Mouse (Mus musculus) heart, embryonic 13.5 days (tissue): ENCODE measurements around the gene BC004004. TPM values are rescaled to one million over a fixed set of nuclear protein-coding genes. Genes with fewer than 3 reads are reported as not detected.

Source experiments
- ATAC-seq: fragments of 200-750 bp; cut with Nextera tagmentation; 2 replicates; pipeline ENCODE4 v1.8.0; 2017; ENCODE audit warnings: moderate TSS enrichment; ENCODE audit not compliant: insufficient number of reproducible peaks, low FRiP score, low TSS enrichment; ENCODE audit errors: extremely low read depth
- H3K27ac ChIP-seq: fragments of 300-500 bp; sonication (generic); replicated peaks from 2 replicates; pipeline ENCODE4 v1.5.1; 2015; ENCODE audit warnings: moderate library complexity, mild to moderate bottlenecking, inconsistent platforms
- H3K27me3 ChIP-seq: fragments of 300-500 bp; sonication (generic); replicated peaks from 2 replicates; pipeline ENCODE4 v1.6.1; 2015; ENCODE audit warnings: mild to moderate bottlenecking, inconsistent platforms
- H3K36me3 ChIP-seq: fragments of 300-500 bp; sonication (generic); 2 replicates; pipeline ENCODE4 v1.6.1; 2015; ENCODE audit warnings: mild to moderate bottlenecking, inconsistent platforms
- H3K4me1 ChIP-seq: fragments of 300-500 bp; sonication (generic); 2 replicates; pipeline ENCODE4 v1.6.1; 2015; ENCODE audit warnings: inconsistent platforms
- H3K4me2 ChIP-seq: fragments of 300-500 bp; sonication (generic); 2 replicates; pipeline ENCODE4 v1.6.1; 2015; ENCODE audit warnings: inconsistent platforms, mild to moderate bottlenecking, moderate library complexity
- H3K4me3 ChIP-seq: fragments of 300-500 bp; sonication (generic); 2 replicates; pipeline ENCODE4 v1.5.1; 2015; ENCODE audit warnings: moderate library complexity, mild to moderate bottlenecking, inconsistent platforms
- H3K9ac ChIP-seq: fragments of 300-500 bp; sonication (generic); 2 replicates; pipeline ENCODE4 v1.6.1; 2015; ENCODE audit warnings: inconsistent platforms, mild to moderate bottlenecking, moderate library complexity
- H3K9me3 ChIP-seq: fragments of 300-500 bp; sonication (generic); 2 replicates; pipeline ENCODE4 v1.6.1; 2016; ENCODE audit warnings: inconsistent platforms
- WGBS: fragments of 180-500 bp; shearing (Covaris S2); methylation state at CpG from one replicate; pipeline ENCODE4 v1.1.7; 2015; ENCODE audit warnings: mixed read lengths; 5-methylcytosine and 5-hydroxymethylcytosine counted together
- polyA plus RNA-seq: library from polyadenylated mRNA; unstranded; fragments of >200 nt; fragmentation: Nextera tagmentation; extraction: Ambion mirVana; gene quantifications from 2 replicates; pipeline ENCODE4 v1.2.1, GENCODE M21; 2015

BC004004 gene
- polyA plus RNA-seq, 1 experiment from 2014 or later, result 85.0 TPM

DNA sequence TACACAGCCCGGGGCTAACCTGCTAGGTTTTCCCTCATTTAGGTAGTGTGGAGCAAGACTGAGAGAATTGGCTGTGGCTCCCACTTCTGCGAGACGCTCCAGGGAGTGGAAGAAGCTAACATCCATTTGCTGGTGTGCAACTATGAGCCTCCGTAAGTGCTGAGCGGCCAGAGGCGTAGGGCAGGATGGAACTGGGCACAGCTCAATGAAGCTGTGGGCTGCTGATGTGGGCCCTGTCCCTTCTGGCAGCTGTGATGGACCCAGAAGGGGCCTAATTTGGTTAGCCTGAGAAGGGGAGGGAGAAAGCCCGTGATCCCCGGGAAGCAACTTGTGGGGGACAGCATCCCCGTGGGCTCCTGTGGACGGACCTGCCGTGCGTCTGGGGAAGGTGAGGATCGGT is 57.2 kb downstream of the BC004004 start:
- peaks cover 38% of the 10 kb centered on the region for H3K4me1 ChIP-seq
- H3K9ac ChIP-seq, result no peak overlapping the region
- no peak overlapping the region; the same call in 1 of the 2 replicates for H3K4me2 ChIP-seq
- ATAC-seq, result no peak
- no peak overlapping the region for H3K27ac ChIP-seq
- peaks cover 51% of the 10 kb centered on the region for H3K27me3 ChIP-seq
- H3K36me3 ChIP-seq, result peaks cover 13% of the 10 kb centered on the region
- WGBS, result 65% methylated on average over 13 of the region's 13 CpGs
- no peak overlapping the region for H3K4me3 ChIP-seq
- H3K9me3 ChIP-seq, result no peaks in the 10 kb centered on the region

DNA sequence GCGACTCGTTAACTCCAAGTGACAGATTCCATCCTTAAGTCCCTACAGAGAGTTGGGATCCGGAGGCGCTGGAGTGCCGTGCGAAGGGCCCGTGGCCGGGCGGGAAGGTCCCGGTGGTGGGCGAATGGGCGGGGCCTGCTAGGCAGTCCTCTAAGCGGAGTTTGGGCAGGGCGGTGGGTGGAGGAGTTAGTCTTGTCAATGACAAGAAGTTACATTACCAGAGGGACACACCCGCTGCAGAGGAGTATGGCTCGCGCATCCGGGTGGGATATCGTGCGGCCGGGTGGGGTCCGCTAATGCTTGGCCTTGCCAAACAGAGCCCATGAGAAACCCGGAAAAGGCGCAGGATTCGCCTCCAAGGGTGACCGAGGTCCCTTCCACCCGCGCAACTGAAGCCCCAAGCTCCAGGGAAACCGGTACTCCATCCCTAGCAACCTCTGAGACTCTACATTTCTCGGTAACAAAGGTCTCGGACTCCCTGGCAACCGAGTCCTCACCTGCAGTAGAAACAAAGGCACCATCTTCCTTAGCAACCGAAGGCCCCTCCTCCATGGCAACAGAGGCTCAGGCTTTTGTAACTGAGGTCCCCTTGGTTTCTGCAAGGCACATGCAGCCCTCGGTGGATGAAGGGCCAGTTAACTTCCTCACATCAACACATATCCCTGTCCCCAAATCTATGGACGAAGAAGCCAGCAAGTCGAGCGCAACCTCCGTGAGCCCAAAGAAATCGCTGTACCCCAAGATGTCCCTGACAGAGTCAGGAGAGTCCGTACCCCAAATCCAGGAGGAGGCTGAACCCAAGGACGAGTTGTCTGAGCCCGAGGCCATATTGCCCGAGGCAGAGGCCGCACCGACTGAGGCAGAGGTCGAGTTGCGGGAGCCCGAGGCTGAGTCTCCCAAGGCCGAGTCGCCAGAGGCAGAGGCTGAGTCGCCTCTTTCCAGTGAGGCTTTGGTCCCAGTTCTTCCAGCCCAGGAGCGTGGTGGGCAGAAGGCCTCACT is 58.2 kb downstream of the BC004004 start:
- Histone ChIP-seq H3K4me3 (peak overlapping the region; percentile 43), H3K9ac (peak overlapping the region; percentile 65), H3K4me1 (peaks cover 47% of the 10 kb centered on the region), H3K4me2 (peak overlapping the region; percentile 68), H3K27ac (no peak overlapping the region), H3K27me3 (peaks cover 41% of the 10 kb centered on the region), H3K36me3 (peaks cover 21% of the 10 kb centered on the region), H3K9me3 (no peaks in the 10 kb centered on the region)
- ATAC-seq, result no peak
- WGBS, result 21% methylated on average over 52 of the region's 52 CpGs

GRCm38 (mm10) chr17:29327691-29328090 is 59.1 kb downstream of the BC004004 start:
- Histone ChIP-seq H3K9me3 (no peaks in the 10 kb centered on the region), H3K9ac (no peak overlapping the region), H3K4me2 (no peak overlapping the region), H3K4me1 (peaks cover 47% of the 10 kb centered on the region), H3K4me3 (no peak overlapping the region), H3K36me3 (peaks cover 30% of the 10 kb centered on the region), H3K27ac (no peak overlapping the region), H3K27me3 (peaks cover 32% of the 10 kb centered on the region)
- WGBS, result 75% methylated on average over 9 of the region's 9 CpGs
- no peak for ATAC-seq

DNA sequence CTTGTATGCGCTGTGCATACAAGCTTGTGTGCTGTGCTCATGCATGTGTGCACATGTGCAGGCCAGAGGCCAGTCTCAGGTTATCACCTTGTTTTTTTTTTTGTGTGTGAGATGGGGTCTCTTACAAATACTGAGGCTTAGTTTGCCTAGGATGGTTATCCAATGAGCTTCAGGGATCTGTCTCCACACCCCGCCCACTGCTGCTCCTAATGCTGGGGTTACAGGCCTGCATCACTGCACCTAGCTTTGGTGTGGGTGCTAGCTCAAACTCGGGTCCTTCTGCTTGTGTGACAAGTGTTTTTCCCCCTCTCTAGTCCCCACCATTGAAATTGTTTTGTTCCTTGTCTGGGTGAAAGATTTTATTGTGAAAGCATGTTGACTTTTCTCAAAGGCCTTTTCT is 61.6 kb downstream of the BC004004 start:
- Histone ChIP-seq H3K27me3 (peaks cover 25% of the 10 kb centered on the region), H3K4me2 (no peak overlapping the region), H3K36me3 (peaks cover 51% of the 10 kb centered on the region), H3K9ac (no peak overlapping the region), H3K4me3 (no peak overlapping the region), H3K27ac (peak overlapping the region; percentile 74), H3K9me3 (no peaks in the 10 kb centered on the region), H3K4me1 (peaks cover 43% of the 10 kb centered on the region)
- no peak for ATAC-seq
- WGBS, result 68% methylated on average over 3 of the region's 3 CpGs

GRCm38 (mm10) chr17:29330671-29331410 is 62.3 kb downstream of the BC004004 start:
- 5% methylated on average over 5 of the region's 5 CpGs for WGBS
- peaks cover 43% of the 10 kb centered on the region for H3K4me1 ChIP-seq
- peak overlapping the region; percentile 76 for H3K27ac ChIP-seq
- H3K27me3 ChIP-seq, result peaks cover 21% of the 10 kb centered on the region
- no peaks in the 10 kb centered on the region for H3K9me3 ChIP-seq
- no peak overlapping the region for H3K4me3 ChIP-seq
- H3K9ac ChIP-seq, result no peak overlapping the region
- no peak for ATAC-seq
- H3K4me2 ChIP-seq, result no peak overlapping the region
- H3K36me3 ChIP-seq, result peaks cover 57% of the 10 kb centered on the region

- H3K4me2 ChIP-seq, result no peak overlapping the region
- H3K9me3 ChIP-seq, result no peaks in the 10 kb centered on the region
- peaks cover 8% of the 10 kb centered on the region for H3K27me3 ChIP-seq
- no peak overlapping the region for H3K9ac ChIP-seq
- no peak for ATAC-seq
- peaks cover 30% of the 10 kb centered on the region for H3K4me1 ChIP-seq
- H3K4me3 ChIP-seq, result no peak overlapping the region
- peaks cover 71% of the 10 kb centered on the region for H3K36me3 ChIP-seq
- 72% methylated on average over 4 of the region's 4 CpGs for WGBS
- no peak overlapping the region for H3K27ac ChIP-seq
Measured at GRCm38 (mm10) chr17:29332186-29332685, 63.6 kb downstream of the BC004004 start.

DNA sequence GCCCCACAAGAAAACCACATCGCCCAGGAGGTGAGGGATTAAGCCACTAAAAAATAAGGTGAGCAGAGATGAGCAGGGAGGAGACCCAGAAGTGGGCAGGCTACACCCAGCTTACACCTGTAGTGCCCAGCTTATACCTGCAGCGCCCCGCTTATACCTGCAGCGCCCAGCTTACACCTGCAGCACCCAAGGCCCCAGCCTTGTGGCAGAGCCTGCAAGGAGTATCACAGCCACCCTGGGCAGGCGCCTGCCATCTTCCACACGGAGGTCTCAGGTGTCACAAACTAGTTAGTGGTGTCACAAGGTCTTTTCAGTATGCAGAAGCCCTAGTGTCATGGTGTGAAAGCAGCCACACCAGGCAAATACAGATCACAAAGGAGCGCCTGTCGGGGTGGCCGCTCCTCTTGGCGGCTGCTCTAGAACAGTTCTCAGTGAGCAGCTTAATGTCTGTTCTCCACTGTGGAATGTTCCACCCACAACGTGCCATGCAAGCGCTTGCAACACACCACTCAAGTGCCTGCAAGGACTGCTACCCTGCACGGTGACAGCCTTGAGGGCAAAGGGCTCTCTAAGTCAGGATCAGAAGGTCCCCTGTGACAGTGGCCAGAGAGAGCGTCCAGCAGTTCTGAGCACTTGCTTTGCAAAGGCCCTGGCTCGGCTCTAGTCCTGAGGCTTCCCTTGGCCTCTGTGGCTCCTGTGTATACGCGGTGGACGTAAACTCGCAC is 67.8 kb downstream of the BC004004 start:
- no peaks in the 10 kb centered on the region for H3K27me3 ChIP-seq
- ATAC-seq, result no peak
- no peak overlapping the region for H3K4me3 ChIP-seq
- WGBS, result 90% methylated on average over 19 of the region's 19 CpGs
- no peak overlapping the region for H3K27ac ChIP-seq
- H3K9me3 ChIP-seq, result no peaks in the 10 kb centered on the region
- no peak overlapping the region for H3K9ac ChIP-seq
- H3K36me3 ChIP-seq, result peaks cover 93% of the 10 kb centered on the region
- peaks cover 37% of the 10 kb centered on the region for H3K4me1 ChIP-seq
- H3K4me2 ChIP-seq, result no peak overlapping the region

DNA sequence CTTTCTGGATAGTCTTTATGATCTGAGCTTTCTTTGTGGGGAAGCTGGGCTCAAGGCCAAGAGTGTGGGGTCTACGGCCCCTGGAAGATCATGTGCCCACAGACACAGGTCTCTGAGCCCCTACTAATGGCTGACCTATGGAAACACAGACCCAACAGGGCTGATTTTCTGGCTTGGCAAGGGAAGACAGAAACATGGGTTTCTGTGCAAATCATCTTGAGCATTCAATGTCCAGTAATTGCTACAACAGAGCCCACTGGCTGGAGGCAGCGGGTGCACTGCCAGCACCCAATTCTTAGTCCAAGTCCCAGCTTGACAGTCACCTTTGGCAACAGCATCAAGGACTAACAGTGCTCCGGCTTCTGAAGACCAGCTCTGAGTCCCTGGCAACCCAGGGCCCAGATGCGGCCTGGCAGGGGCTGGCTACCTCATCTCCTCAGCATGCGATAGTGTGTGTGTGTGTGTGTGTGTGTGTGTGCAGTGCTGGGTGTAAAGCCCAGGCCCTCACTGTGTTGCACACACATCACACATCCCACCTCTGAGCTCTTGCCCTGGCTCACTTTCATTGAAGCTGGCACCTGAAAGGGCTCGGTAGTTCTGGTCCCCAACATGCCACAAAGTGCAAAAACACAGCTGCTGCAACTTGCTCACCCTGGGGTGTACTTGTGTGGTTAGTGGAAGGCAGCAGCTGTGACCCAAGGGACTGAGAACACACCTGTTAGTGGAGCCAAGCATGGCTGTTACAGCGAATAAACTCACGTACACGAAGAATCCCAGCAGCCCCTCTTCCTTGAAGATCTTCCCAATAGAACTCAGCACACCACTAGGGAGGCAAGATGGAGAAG is 69.6 kb downstream of the BC004004 start:
- no peak for ATAC-seq
- 91% methylated on average over 9 of the region's 9 CpGs for WGBS
- H3K27ac ChIP-seq, result peak overlapping the region; percentile 75

GRCm38 (mm10) chr17:29339170-29339768 is 70.7 kb downstream of the BC004004 start:
- Histone ChIP-seq H3K4me3 (no peak overlapping the region), H3K4me2 (no peak overlapping the region), H3K27me3 (no peaks in the 10 kb centered on the region), H3K27ac (peak overlapping the region; percentile 75), H3K4me1 (peaks cover 53% of the 10 kb centered on the region), H3K9me3 (no peaks in the 10 kb centered on the region), H3K36me3 (peaks cover 83% of the 10 kb centered on the region), H3K9ac (peak overlapping the region; percentile 50; the same call in 1 of the 2 replicates)
- ATAC-seq, result no peak
- 77% methylated on average over 11 of the region's 11 CpGs for WGBS

More for the DNA sequence above, 69.6 kb downstream of the BC004004 start:
- Histone ChIP-seq H3K9ac (peak overlapping the region; percentile 50; the same call in 1 of the 2 replicates), H3K4me2 (no peak overlapping the region), H3K9me3 (no peaks in the 10 kb centered on the region), H3K4me3 (no peak overlapping the region), H3K27me3 (no peaks in the 10 kb centered on the region), H3K36me3 (peaks cover 82% of the 10 kb centered on the region), H3K4me1 (peaks cover 42% of the 10 kb centered on the region)
